Mouse (Mus musculus): ENCODE measurements around the gene Mrpl47. TPM values are rescaled to one million over a fixed set of nuclear protein-coding genes. Genes with fewer than 3 reads are reported as not detected.

The Mrpl47 gene
- polyA plus RNA-seq, 1 experiment from 2014 or later = 42.1 TPM

DNA sequence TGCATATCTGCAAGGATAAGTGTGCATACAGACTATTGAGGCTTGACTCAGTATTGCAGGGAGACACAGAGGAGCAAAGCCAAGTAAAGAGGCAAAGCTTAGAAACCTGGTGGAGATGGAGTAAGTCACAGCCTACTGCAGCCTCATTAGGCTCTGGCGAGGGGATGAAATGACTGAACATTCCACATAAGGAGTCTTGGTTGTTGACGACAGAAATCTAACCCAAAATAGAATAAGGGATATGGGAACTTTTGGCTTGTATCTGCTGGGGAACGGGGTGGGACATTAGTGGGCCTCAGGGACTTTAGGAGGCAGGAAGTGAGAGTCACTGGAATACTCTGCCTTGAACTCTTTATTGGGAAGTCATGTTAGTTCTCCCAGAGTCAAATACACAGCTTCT is 52.8 kb downstream of the Mrpl47 start:
- Histone ChIP-seq H3K9me3 (replicated peaks; ENCODE audit: control insufficient read depth, low read length) (no peaks in the 10 kb centered on the region), H3K27me3 (replicated peaks; ENCODE audit: control insufficient read depth, insufficient read depth, low read length) (no peaks in the 10 kb centered on the region), H3K9ac (ENCODE audit: low read length) (no peak overlapping the region), H3K36me3 (ENCODE audit: control insufficient read depth, insufficient read depth, low read length) (no peaks in the 10 kb centered on the region), H3K27ac (ENCODE audit: low read depth, low read length) (no peak overlapping the region), H3K4me2 (ENCODE audit: low read length) (no peak overlapping the region), H3K4me1 (ENCODE audit: control insufficient read depth, insufficient read depth, low read length) (no peaks in the 10 kb centered on the region), H3K4me3 (ENCODE audit: low read depth, low read length) (no peak overlapping the region)
- DNase-seq (ENCODE audit: low spot score) (no peak), ATAC-seq (no peak)
- 85% methylated on average over 3 of the region's 3 CpGs for WGBS

DNA sequence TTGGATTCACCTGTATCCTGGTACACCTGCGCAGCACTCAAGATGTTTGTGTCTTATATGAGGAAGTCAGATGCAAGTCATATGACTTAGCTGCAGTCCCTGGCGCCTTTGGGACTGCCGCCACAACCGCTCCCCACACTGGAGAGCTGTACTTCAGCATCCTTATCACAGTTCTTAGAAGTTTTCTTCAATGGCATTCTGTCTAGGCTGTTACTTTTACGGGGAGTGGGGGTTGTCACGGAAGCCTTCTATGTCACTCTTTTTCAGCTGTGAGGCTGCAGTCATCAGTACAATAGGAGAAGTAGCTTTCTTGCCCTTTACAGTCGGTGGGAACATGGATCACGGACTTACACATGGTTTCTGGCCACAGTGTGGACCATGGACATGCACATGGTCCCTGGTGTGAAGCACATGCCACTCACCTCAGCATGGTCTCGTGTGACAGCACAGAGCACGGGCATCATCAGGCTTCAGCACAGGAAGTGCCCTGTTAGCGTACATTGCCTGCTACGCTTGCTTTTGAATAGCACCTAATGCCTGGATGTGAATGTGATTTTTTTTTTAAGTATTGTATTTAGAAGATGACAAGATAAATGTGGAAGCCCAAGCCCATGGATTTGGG is 54.4 kb downstream of the Mrpl47 start:
- WGBS = 86% methylated on average over 11 of the region's 12 CpGs
- no peak for DNase-seq (ENCODE audit: low spot score)
- no peak overlapping the region for H3K4me2 ChIP-seq (ENCODE audit: low read length)

DNA sequence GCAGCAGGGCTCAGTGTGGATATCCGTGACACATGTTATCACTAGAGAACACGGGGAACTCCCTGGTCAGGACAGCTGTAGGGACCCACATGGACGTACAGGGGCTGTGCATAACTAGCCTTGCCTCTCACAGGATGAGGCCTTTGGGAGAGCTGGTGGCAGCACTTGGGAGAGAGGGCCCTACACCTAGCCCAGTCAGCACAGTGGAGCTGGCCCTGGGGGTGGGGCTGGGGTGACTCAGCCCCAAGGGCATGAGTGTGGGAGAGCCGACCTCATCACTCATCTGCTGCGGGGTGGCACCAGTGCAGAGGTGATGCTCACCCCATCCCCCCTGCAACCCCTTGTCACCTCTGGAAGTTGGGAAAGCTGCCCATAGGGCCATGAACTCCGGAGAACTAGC is 61.0 kb downstream of the Mrpl47 start:
- DNase-seq (ENCODE audit: low spot score) (no peak), ATAC-seq (no peak)
- H3K27ac ChIP-seq (ENCODE audit: low read depth, low read length) = no peak overlapping the region
- H3K36me3 ChIP-seq (ENCODE audit: control insufficient read depth, insufficient read depth, low read length) = no peaks in the 10 kb centered on the region
- H3K27me3 ChIP-seq (replicated peaks; ENCODE audit: control insufficient read depth, insufficient read depth, low read length) = no peaks in the 10 kb centered on the region
- H3K4me1 ChIP-seq (ENCODE audit: control insufficient read depth, insufficient read depth, low read length) = no peaks in the 10 kb centered on the region
- 85% methylated on average over 6 of the region's 6 CpGs for WGBS
- H3K4me2 ChIP-seq (ENCODE audit: low read length) = no peak overlapping the region
- no peaks in the 10 kb centered on the region for H3K9me3 ChIP-seq (replicated peaks; ENCODE audit: control insufficient read depth, low read length)
- H3K4me3 ChIP-seq (ENCODE audit: low read depth, low read length) = no peak overlapping the region
- H3K9ac ChIP-seq (ENCODE audit: low read length) = no peak overlapping the region

More for the DNA sequence above, 54.4 kb downstream of the Mrpl47 start:
- Histone ChIP-seq H3K27me3 (replicated peaks; ENCODE audit: control insufficient read depth, insufficient read depth, low read length) (no peaks in the 10 kb centered on the region), H3K27ac (ENCODE audit: low read depth, low read length) (no peak overlapping the region), H3K9me3 (replicated peaks; ENCODE audit: control insufficient read depth, low read length) (no peaks in the 10 kb centered on the region), H3K9ac (ENCODE audit: low read length) (no peak overlapping the region), H3K36me3 (ENCODE audit: control insufficient read depth, insufficient read depth, low read length) (no peaks in the 10 kb centered on the region), H3K4me3 (ENCODE audit: low read depth, low read length) (no peak overlapping the region), H3K4me1 (ENCODE audit: control insufficient read depth, insufficient read depth, low read length) (no peaks in the 10 kb centered on the region)
- no peak for ATAC-seq

Other genes with a start within 250 kb of the Mrpl47 start
- gene Kcnmb3, start 245.4 kb downstream of the Mrpl47 start, polyA plus RNA-seq (2014; fragmentation: Nextera tagmentation; extraction: Ambion mirVana) = not detected in 2 replicates
- gene Zfp639, start 227.3 kb downstream of the Mrpl47 start, polyA plus RNA-seq (2014; fragmentation: Nextera tagmentation; extraction: Ambion mirVana) = 43.6 and 49.0 TPM in 2 replicates
- gene Mfn1, start 208.1 kb downstream of the Mrpl47 start, polyA plus RNA-seq (2014; fragmentation: Nextera tagmentation; extraction: Ambion mirVana) = 25.0 and 27.5 TPM in 2 replicates
- 73.0 and 81.5 TPM in 2 replicates for gene Gnb4, start 121.0 kb downstream of the Mrpl47 start, polyA plus RNA-seq (2014; fragmentation: Nextera tagmentation; extraction: Ambion mirVana)
- 130 and 153 TPM in 2 replicates for gene Actl6a, start 31.3 kb downstream of the Mrpl47 start, polyA plus RNA-seq (2014; fragmentation: Nextera tagmentation; extraction: Ambion mirVana)
- gene Ndufb5, start 615 bp downstream of the Mrpl47 start, polyA plus RNA-seq (2014; fragmentation: Nextera tagmentation; extraction: Ambion mirVana) = 311 and 397 TPM in 2 replicates
- gene Usp13, start 79.9 kb upstream of the Mrpl47 start, polyA plus RNA-seq (2014; fragmentation: Nextera tagmentation; extraction: Ambion mirVana) = 6.0 and 6.7 TPM in 2 replicates